Mouse (Mus musculus) cerebellum, adult 8-10 months (tissue): ENCODE results near the gene Egr4.

Source experiments
- DNase-seq: peaks from one replicate; pipeline ENCODE4 v3.0.0; 2022

Gene Egr4

GRCm38 (mm10) chr6:85491606-85492005 is 21.8 kb downstream of the Egr4 start:
- DNase-seq: no peak

- DNase-seq: no peak
These were observed 23.1 kb downstream of the Egr4 start for GRCm38 (mm10) chr6:85490252-85490651.

GRCm38 (mm10) chr6:85489717-85490116 is 23.7 kb downstream of the Egr4 start:
- no peak for DNase-seq

GRCm38 (mm10) chr6:85488510-85488909 is 24.9 kb downstream of the Egr4 start:
- no peak for DNase-seq

GRCm38 (mm10) chr6:85485738-85486137 is 27.7 kb downstream of the Egr4 start:
- no peak for DNase-seq

GRCm38 (mm10) chr6:85483843-85484721 is 29.3 kb downstream of the Egr4 start:
- DNase-seq: peak; percentile 40

- no peak for DNase-seq
These were observed 32.7 kb downstream of the Egr4 start for GRCm38 (mm10) chr6:85480685-85481084.

GRCm38 (mm10) chr6:85479979-85480378 is 33.4 kb downstream of the Egr4 start:
- DNase-seq: no peak

GRCm38 (mm10) chr6:85478416-85478815 is 35.0 kb downstream of the Egr4 start:
- no peak for DNase-seq

- DNase-seq: no peak
These were observed 35.9 kb downstream of the Egr4 start for GRCm38 (mm10) chr6:85477366-85477917.

GRCm38 (mm10) chr6:85475581-85475980 is 37.8 kb downstream of the Egr4 start:
- DNase-seq: no peak

GRCm38 (mm10) chr6:85472542-85472941 is 40.8 kb downstream of the Egr4 start:
- no peak for DNase-seq

GRCm38 (mm10) chr6:85471962-85472361 is 41.4 kb downstream of the Egr4 start:
- no peak for DNase-seq

GRCm38 (mm10) chr6:85469660-85470430 is 43.5 kb downstream of the Egr4 start:
- no peak for DNase-seq

- no peak for DNase-seq
These were observed 48.0 kb downstream of the Egr4 start for GRCm38 (mm10) chr6:85465381-85465780.
